Mouse (Mus musculus): ENCODE data around the gene Sox13.

DNA sequence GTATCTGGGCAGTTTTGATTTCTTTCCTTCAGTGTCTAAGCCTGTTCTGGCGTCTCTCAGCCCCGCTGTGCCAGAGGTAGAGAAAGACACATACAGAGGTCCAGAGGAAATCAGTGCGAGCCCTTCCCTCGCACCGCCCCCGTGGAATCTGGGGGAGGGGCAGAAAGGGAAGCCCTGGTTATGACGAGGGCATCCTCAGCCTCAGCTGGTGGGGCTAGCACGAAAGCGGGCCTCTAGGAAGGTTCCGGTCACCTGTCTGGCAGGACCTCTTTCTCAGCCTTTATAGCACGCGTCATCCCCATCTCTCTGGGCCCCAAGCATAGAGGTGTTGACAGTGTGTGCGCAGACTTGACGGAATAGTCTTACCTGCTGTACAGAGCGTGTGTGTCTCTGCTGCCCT lies 68.3 kb downstream of the Sox13 start:
- TF ChIP-seq POU5F1 (IDR thresholded peaks at IDR 0.05; ENCODE audit: borderline replicate concordance, low read length), result no peak
- TF ChIP-seq CTCF (conservative IDR thresholded peaks at IDR 0.05; ENCODE audit: low read length), result no peak

All from E14TG2a.4 (cell line).